Mouse (Mus musculus): ENCODE results near the gene Eps8l3. TPM values are rescaled to one million over a fixed set of nuclear protein-coding genes. Genes with fewer than 3 reads are reported as not detected.
A peak's percentile ranks its signal among the peaks of the same experiment; 100 is the strongest.

Eps8l3 gene
- polyA plus RNA-seq, 1 experiment from 2014 or later: not detected

DNA sequence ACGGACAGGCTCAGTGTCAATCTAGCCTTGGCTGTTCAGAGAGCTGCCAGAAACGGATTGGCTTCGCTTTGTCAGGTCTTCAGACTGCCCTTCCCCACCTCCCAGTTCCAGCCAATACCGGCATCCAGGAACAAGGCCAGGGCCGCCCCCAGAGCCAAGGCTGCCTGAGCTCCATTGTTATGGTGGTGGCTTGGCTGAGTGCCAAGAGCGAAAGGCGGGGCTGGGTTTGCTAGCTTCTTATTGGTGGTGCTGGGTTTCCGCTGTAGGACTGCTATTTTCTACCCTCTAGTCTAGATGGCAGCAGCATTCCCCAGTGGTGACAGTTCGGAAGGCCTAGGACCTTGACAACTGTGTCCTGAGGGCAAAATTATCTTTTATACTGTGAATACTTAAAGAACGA lies 54.6 kb downstream of the Eps8l3 start, which contains the start of gene Gstm7:
Gene Gstm7 (minus strand): TSS at position 148 of the 400 bp plus-strand sequence.
- Histone ChIP-seq H3K9me3 (ENCODE audit: control insufficient read depth, low read length) (no peaks in the 10 kb centered on the region), H3K4me3 (replicated peaks; ENCODE audit: low read length) (peak within 1 kb of the TSS; percentile 20), H3K9ac (0 out of 2 replicates have a peak within 1 kb of the TSS, but pooled peaks have one; percentile 1), H3K36me3 (replicated peaks; ENCODE audit: control insufficient read depth, insufficient read depth) (no peaks in the 10 kb centered on the region), H3K27me3 (ENCODE audit: control insufficient read depth, insufficient read depth, low read length) (no peaks in the 10 kb centered on the region), H3K4me1 (replicated peaks; ENCODE audit: control insufficient read depth, insufficient read depth, low read length) (peaks cover 13% of the 10 kb centered on the region; the same call in 1 of the 2 replicates), H3K27ac (peak within 1 kb of the TSS; percentile 74), H3K4me2 (replicated peaks) (peak within 1 kb of the TSS; percentile 44)
- peak; percentile 96 for ATAC-seq (ENCODE audit: low FRiP score)
- WGBS: 6% methylated on average over 10 of the region's 10 CpGs
- DNase-seq (ENCODE audit: low spot score): peak; percentile 96

DNA sequence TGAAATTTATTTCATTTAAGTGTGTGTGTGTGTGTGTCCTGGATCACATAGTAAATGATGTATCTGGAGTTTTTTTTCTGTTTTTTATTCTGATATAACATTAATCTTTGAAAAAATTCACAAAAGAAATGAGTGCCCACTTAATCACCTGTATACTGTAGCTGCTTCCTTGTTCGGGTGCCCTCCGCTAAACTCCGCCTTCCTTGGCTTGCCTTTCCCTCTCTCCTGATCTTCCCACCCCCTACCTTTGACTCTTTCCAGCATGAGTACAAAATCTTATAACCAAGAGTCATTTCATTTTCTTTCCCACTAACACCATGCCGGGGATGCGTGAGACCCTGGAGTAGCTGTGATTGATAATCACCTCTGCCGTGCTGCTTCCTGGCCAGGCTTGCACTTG lies 55.1 kb downstream of the Eps8l3 start:
- H3K4me1 ChIP-seq (replicated peaks; ENCODE audit: control insufficient read depth, insufficient read depth, low read length): peaks cover 13% of the 10 kb centered on the region; the same call in 1 of the 2 replicates
- H3K36me3 ChIP-seq (replicated peaks; ENCODE audit: control insufficient read depth, insufficient read depth): no peaks in the 10 kb centered on the region
- no peaks in the 10 kb centered on the region for H3K9me3 ChIP-seq (ENCODE audit: control insufficient read depth, low read length)
- H3K27me3 ChIP-seq (ENCODE audit: control insufficient read depth, insufficient read depth, low read length): no peaks in the 10 kb centered on the region
- no peak overlapping the region for H3K4me2 ChIP-seq (replicated peaks)
- H3K9ac ChIP-seq: no peak overlapping the region
- DNase-seq (ENCODE audit: low spot score) (no peak), ATAC-seq (ENCODE audit: low FRiP score) (no peak)
- 61% methylated on average over 6 of the region's 6 CpGs for WGBS
- no peak overlapping the region for H3K27ac ChIP-seq
- H3K4me3 ChIP-seq (replicated peaks; ENCODE audit: low read length): no peak overlapping the region

DNA sequence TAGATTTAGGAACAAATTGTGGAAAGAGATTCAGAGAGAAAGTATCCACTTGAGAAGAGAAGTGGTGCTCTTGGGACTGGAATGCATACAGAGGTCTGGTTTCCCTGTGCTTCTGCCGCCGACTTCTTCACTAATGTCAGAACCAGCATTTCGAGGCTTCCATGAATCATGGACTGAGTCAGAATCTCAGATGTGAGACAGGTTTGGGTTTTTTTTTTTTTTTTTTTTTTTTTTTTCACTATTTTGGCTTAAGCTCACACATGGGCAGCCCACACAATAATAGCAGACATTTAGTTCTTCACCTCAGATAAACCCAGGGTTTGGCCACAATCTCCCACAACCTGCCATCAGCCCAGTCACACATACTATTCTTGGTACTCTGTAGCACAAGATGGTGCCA lies 58.2 kb downstream of the Eps8l3 start:
- no peak overlapping the region for H3K4me2 ChIP-seq (replicated peaks)
- H3K9me3 ChIP-seq (ENCODE audit: control insufficient read depth, low read length): no peaks in the 10 kb centered on the region
- peaks cover 12% of the 10 kb centered on the region; the same call in 1 of the 2 replicates for H3K4me1 ChIP-seq (replicated peaks; ENCODE audit: control insufficient read depth, insufficient read depth, low read length)
- 88% methylated on average over 3 of the region's 3 CpGs for WGBS
- H3K4me3 ChIP-seq (replicated peaks; ENCODE audit: low read length): no peak overlapping the region
- no peak for ATAC-seq (ENCODE audit: low FRiP score)
- no peaks in the 10 kb centered on the region for H3K27me3 ChIP-seq (ENCODE audit: control insufficient read depth, insufficient read depth, low read length)
- no peak overlapping the region for H3K27ac ChIP-seq
- no peak overlapping the region for H3K9ac ChIP-seq
- no peak for DNase-seq (ENCODE audit: low spot score)
- H3K36me3 ChIP-seq (replicated peaks; ENCODE audit: control insufficient read depth, insufficient read depth): no peaks in the 10 kb centered on the region

DNA sequence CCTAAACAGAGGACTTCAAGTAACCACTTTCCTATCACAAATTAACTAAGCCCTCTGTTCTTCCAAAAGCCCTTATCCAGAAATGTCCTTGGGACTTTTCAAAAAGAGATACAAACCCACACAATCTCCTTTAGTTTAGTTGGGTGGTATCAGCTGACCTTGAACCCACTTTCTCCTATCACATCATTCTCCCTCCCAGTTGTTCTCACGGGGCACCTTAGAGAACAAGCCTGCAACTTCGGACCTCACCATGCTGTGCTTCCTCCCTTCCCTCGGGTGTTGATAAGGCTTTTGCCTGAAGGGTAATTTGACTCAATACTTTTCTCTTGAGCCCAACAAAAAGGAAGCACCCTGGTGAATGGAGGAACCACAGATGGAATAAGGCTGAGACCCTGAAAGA lies 58.9 kb downstream of the Eps8l3 start:
- Histone ChIP-seq H3K9ac (no peak overlapping the region), H3K4me1 (replicated peaks; ENCODE audit: control insufficient read depth, insufficient read depth, low read length) (peaks cover 6% of the 10 kb centered on the region; the same call in 1 of the 2 replicates), H3K9me3 (ENCODE audit: control insufficient read depth, low read length) (no peaks in the 10 kb centered on the region), H3K36me3 (replicated peaks; ENCODE audit: control insufficient read depth, insufficient read depth) (no peaks in the 10 kb centered on the region), H3K4me3 (replicated peaks; ENCODE audit: low read length) (no peak overlapping the region), H3K27me3 (ENCODE audit: control insufficient read depth, insufficient read depth, low read length) (no peaks in the 10 kb centered on the region), H3K4me2 (replicated peaks) (no peak overlapping the region), H3K27ac (no peak overlapping the region)
- ATAC-seq (ENCODE audit: low FRiP score): no peak
- no peak for DNase-seq (ENCODE audit: low spot score)
- WGBS: 78% methylated on average over 3 of the region's 3 CpGs

DNA sequence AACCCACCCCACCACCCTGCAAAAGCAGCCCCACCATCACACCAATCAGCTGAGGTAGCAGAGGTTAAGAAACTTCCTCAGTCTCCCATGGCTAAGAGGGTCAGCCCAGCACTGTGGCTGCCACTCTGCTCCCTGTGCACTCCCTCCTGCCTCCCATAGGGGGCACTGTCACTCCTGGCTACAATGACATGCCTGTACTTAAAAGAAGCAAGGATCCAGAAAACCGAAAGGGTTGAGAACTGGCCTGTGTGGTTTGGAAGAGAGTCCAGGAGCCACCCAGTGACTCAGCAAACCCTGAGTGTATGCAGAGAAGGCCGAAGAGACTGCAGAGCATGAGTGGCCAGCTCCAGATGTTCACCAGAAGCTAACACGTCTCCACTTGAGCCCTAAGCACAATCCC lies 62.4 kb downstream of the Eps8l3 start:
- Histone ChIP-seq H3K4me2 (replicated peaks) (no peak overlapping the region), H3K27ac (no peak overlapping the region), H3K9ac (no peak overlapping the region), H3K4me1 (replicated peaks; ENCODE audit: control insufficient read depth, insufficient read depth, low read length) (0 out of 2 replicates have a peak, but pooled peaks cover 6% of the 10 kb centered on the region), H3K4me3 (replicated peaks; ENCODE audit: low read length) (no peak overlapping the region), H3K27me3 (ENCODE audit: control insufficient read depth, insufficient read depth, low read length) (no peaks in the 10 kb centered on the region), H3K36me3 (replicated peaks; ENCODE audit: control insufficient read depth, insufficient read depth) (no peaks in the 10 kb centered on the region), H3K9me3 (ENCODE audit: control insufficient read depth, low read length) (no peaks in the 10 kb centered on the region)
- no peak for ATAC-seq (ENCODE audit: low FRiP score)
- 46% methylated on average over 3 of the region's 3 CpGs for WGBS
- no peak for DNase-seq (ENCODE audit: low spot score)

DNA sequence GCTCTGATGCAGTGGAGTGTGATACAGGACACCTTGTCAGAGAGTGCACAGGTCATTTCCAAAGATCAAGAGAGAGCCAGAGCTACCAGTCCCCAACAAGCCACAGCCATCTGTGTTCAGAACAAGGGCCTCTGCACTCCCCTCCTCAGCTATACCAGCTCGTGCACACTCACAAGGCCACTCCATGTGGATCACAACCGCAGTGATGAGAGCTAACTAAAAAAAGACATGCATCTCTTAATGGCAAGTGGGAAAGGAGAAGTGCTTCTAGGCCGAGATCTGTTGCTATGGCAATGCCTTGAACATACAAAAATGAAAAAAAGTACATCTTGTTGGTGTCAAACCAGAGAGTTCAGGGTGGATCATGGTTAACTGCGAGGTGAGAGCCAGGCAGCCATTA lies 62.8 kb downstream of the Eps8l3 start:
- ATAC-seq (ENCODE audit: low FRiP score): no peak
- Histone ChIP-seq H3K4me1 (replicated peaks; ENCODE audit: control insufficient read depth, insufficient read depth, low read length) (0 out of 2 replicates have a peak, but pooled peaks cover 6% of the 10 kb centered on the region), H3K9ac (no peak overlapping the region), H3K27ac (no peak overlapping the region), H3K4me2 (replicated peaks) (no peak overlapping the region), H3K36me3 (replicated peaks; ENCODE audit: control insufficient read depth, insufficient read depth) (no peaks in the 10 kb centered on the region), H3K9me3 (ENCODE audit: control insufficient read depth, low read length) (no peaks in the 10 kb centered on the region), H3K27me3 (ENCODE audit: control insufficient read depth, insufficient read depth, low read length) (no peaks in the 10 kb centered on the region), H3K4me3 (replicated peaks; ENCODE audit: low read length) (no peak overlapping the region)
- WGBS: 60% methylated on average over 4 of the region's 4 CpGs
- DNase-seq (ENCODE audit: low spot score): no peak

DNA sequence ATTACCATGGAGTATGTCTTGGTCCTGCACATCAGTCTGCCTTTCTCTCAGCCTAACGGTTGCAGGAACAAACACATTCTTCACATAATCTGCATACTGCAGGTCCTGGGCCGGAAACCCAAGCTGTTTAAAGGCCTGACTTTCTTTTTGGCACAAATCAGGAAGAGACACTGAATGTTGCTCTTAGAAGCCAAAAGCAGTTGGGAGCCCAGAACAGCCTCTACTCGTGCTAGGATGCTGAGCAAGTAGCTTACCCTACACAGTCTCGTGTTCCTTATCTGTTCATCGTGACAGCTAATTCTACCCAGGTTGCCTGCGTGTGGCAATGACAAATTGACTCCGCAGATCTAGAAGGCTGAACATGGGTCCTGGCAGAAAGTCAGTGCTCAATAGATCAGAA lies 63.5 kb downstream of the Eps8l3 start:
- ATAC-seq (ENCODE audit: low FRiP score) (no peak), DNase-seq (ENCODE audit: low spot score) (no peak)
- Histone ChIP-seq H3K36me3 (replicated peaks; ENCODE audit: control insufficient read depth, insufficient read depth) (no peaks in the 10 kb centered on the region), H3K27me3 (ENCODE audit: control insufficient read depth, insufficient read depth, low read length) (no peaks in the 10 kb centered on the region), H3K9ac (no peak overlapping the region), H3K4me2 (replicated peaks) (no peak overlapping the region), H3K4me1 (replicated peaks; ENCODE audit: control insufficient read depth, insufficient read depth, low read length) (0 out of 2 replicates have a peak, but pooled peaks cover 6% of the 10 kb centered on the region), H3K27ac (no peak overlapping the region), H3K4me3 (replicated peaks; ENCODE audit: low read length) (no peak overlapping the region), H3K9me3 (ENCODE audit: control insufficient read depth, low read length) (no peaks in the 10 kb centered on the region)
- 77% methylated on average over 7 of the region's 7 CpGs for WGBS

DNA sequence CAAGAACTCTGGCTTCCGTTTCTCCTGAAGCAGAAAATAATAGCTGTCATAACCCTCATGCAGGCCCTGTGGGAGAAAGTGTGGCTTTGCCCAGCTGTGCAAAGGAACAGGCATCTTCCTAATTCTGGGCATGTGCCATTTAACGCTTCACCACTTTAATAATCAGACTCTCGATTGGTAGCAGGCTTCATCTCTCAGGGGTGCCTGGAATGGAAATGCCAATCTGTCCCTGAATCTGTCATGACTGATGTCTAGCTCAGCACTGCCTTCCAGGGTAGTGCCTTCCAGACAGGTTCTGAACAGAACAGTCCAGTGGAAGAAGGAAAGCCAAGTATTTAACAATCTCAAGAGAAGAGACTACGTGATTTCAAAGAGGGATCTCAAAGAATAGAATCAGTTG lies 64.2 kb downstream of the Eps8l3 start:
- no peak overlapping the region for H3K27ac ChIP-seq
- DNase-seq (ENCODE audit: low spot score) (no peak), ATAC-seq (ENCODE audit: low FRiP score) (no peak)

More for the DNA sequence above, 64.2 kb downstream of the Eps8l3 start:
- Histone ChIP-seq H3K9me3 (ENCODE audit: control insufficient read depth, low read length) (no peaks in the 10 kb centered on the region), H3K9ac (no peak overlapping the region), H3K4me3 (replicated peaks; ENCODE audit: low read length) (no peak overlapping the region), H3K27me3 (ENCODE audit: control insufficient read depth, insufficient read depth, low read length) (no peaks in the 10 kb centered on the region), H3K4me1 (replicated peaks; ENCODE audit: control insufficient read depth, insufficient read depth, low read length) (0 out of 2 replicates have a peak, but pooled peaks cover 6% of the 10 kb centered on the region), H3K4me2 (replicated peaks) (no peak overlapping the region), H3K36me3 (replicated peaks; ENCODE audit: control insufficient read depth, insufficient read depth) (no peaks in the 10 kb centered on the region)
- WGBS: 60% methylated on average over 4 of the region's 4 CpGs
